Mouse (Mus musculus): ENCODE results near the gene Tmem206. TPM values are rescaled to one million over a fixed set of nuclear protein-coding genes. Genes with fewer than 3 reads are reported as not detected.
A peak's percentile ranks its signal among the peaks of the same experiment; 100 is the strongest.

Tmem206 gene
- polyA plus RNA-seq (2016; fragmentation: Nextera tagmentation; extraction: Ambion mirVana): 16.6 and 18.1 TPM in 2 replicates

DNA sequence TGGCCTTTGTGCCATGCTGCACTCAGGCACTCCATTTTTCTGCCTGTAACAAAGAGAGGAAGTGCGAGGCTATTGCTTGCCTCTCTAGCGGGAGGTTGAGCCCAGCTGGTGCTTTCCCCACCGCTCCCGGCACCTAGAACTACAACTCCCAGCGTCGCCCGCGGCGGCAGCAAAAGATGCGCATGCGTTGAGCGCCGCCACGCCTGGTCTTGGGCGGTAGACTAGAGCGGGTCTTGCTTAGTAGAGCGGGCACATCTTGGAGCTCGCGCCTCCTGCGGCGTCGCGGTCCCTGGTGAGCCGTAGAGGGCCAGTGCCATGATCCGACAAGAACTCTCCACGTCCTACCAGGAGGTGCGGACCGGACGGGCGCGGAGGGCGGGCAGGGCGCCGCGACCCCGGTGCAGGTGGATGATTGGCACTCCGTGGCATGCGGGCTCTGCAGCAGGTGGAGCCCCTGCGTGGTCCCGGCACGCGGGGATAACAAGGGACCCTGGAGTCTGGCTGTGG lies at the start of gene Tmem206:
Gene Tmem206 (plus strand): TSS at position 187 of the 507 bp plus-strand sequence.
- H3K27ac ChIP-seq (ENCODE audit: poor library complexity, severe bottlenecking): peak within 1 kb of the TSS; percentile 39; the same call in 1 of the 2 replicates
- under 1% methylated on average over 42 of the region's 42 CpGs for WGBS
- peak; percentile 94 for ATAC-seq (ENCODE audit: insufficient number of reproducible peaks, low FRiP score)

DNA sequence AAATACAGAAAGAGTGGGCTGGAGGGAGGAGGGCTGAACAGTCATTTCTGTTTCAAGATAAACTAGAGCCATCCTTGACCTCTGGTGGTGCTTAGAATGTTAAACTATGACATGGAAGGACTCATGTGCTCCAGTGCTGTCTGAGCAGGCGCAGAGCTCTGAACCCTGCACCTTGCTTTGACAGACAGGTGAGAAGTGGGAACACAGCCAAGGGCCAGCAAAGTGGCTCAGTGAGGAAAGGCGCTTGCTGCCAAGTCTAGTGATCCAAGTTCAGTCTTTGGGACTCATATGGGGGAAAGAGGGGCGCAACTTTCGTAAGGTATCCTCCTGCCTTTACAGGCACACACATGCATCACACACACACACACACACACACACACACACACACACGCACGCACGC lies 49.5 kb upstream of the Tmem206 start:
- H3K36me3 ChIP-seq: no peaks in the 10 kb centered on the region
- no peak overlapping the region for H3K4me2 ChIP-seq
- peaks cover 14% of the 10 kb centered on the region for H3K4me1 ChIP-seq (replicated peaks)
- H3K27me3 ChIP-seq (replicated peaks): no peaks in the 10 kb centered on the region; the same call in 1 of the 2 replicates
- no peak overlapping the region for H3K9ac ChIP-seq
- no peak for ATAC-seq (ENCODE audit: insufficient number of reproducible peaks, low FRiP score)
- 86% methylated on average over 7 of the region's 7 CpGs for WGBS
- H3K9me3 ChIP-seq (replicated peaks): no peaks in the 10 kb centered on the region
- H3K27ac ChIP-seq (ENCODE audit: poor library complexity, severe bottlenecking): no peak overlapping the region
- H3K4me3 ChIP-seq: no peak overlapping the region

More for the DNA sequence above, at the start of gene Tmem206:
- Histone ChIP-seq H3K4me2 (peak within 1 kb of the TSS; percentile 85), H3K9me3 (replicated peaks) (no peaks in the 10 kb centered on the region), H3K4me1 (replicated peaks) (peaks cover 26% of the 10 kb centered on the region), H3K4me3 (peak within 1 kb of the TSS; percentile 70), H3K36me3 (no peaks in the 10 kb centered on the region; the same call in none of the 2 replicates), H3K27me3 (replicated peaks) (no peaks in the 10 kb centered on the region), H3K9ac (peak within 1 kb of the TSS; percentile 87)

DNA sequence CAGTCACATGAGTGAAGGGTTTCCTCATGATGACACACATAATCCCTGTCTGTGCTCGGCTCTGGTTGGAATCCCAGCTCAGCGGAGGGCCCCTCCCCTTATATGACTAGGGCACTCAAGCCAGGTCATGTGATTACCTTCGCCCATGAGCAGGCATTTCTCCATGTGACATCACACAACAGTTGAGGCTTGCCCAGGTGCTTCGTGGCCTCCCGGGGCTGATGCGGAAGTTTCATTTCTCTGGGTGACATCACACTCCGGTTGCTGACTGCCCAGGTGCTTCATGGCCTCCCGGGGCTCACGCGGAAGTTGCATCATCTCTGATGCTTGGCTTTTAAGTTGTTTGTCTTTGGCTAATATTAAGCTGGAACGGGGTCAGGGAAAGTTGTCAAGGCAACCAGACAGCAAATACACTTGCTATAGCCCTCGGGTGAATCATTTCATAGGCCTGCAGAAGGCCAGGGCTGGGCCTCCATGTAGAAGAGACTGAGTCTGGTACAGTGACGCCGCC lies 48.1 kb upstream of the Tmem206 start:
- Histone ChIP-seq H3K4me3 (no peak overlapping the region), H3K9me3 (replicated peaks) (no peaks in the 10 kb centered on the region), H3K4me2 (no peak overlapping the region), H3K4me1 (replicated peaks) (peaks cover 14% of the 10 kb centered on the region), H3K36me3 (no peaks in the 10 kb centered on the region), H3K27ac (ENCODE audit: poor library complexity, severe bottlenecking) (no peak overlapping the region), H3K9ac (no peak overlapping the region), H3K27me3 (replicated peaks) (no peaks in the 10 kb centered on the region; the same call in 1 of the 2 replicates)
- ATAC-seq (ENCODE audit: insufficient number of reproducible peaks, low FRiP score): no peak; the same call in 1 of the 2 replicates
- 69% methylated on average over 14 of the region's 14 CpGs for WGBS

DNA sequence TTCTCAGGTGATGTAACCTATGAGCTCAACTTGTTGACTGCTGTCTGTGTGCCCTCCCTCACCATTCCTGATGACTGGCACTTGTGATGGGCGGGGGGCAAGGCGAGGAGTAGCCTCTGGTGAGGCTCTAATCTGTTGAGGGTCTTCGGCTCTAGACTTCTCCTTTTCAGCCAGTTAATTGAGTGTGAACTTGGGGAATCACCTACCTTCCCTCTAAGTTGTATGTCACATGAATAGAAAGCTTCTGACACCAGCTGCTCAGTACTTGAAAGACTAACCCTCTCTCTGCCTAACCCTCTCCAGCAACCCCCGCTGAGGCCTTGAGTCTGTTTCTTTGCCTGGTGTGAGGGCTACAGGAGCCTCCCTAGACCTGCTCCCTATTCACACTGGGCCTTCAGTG lies 47.4 kb upstream of the Tmem206 start:
- H3K4me1 ChIP-seq (replicated peaks): peaks cover 14% of the 10 kb centered on the region
- no peak overlapping the region for H3K27ac ChIP-seq (ENCODE audit: poor library complexity, severe bottlenecking)
- H3K27me3 ChIP-seq (replicated peaks): no peaks in the 10 kb centered on the region; the same call in 1 of the 2 replicates
- H3K4me2 ChIP-seq: no peak overlapping the region
- 76% methylated on average over 4 of the region's 4 CpGs for WGBS
- no peak overlapping the region for H3K9ac ChIP-seq
- no peaks in the 10 kb centered on the region for H3K9me3 ChIP-seq (replicated peaks)
- no peak for ATAC-seq (ENCODE audit: insufficient number of reproducible peaks, low FRiP score)
- no peaks in the 10 kb centered on the region for H3K36me3 ChIP-seq
- no peak overlapping the region for H3K4me3 ChIP-seq

DNA sequence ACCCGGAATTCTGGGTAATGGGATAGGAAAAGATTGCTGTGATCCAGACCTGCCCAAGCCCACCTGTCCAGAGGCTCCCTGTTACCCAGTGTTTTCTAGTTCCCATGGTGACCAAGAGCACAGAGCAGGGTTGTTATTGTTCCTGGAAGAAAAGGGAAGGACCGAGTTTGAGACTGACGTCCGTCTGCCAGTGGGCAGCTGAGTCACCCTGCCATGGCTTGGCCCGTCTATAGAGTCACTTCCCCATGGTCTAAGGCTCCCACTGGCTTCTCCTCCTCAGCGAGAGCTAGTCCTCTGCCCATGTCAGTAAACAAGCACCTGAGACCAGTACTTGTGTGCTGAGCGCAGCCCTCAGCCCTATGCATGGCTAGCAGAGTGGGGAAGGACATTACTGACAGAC lies 44.5 kb upstream of the Tmem206 start:
- Histone ChIP-seq H3K9me3 (replicated peaks) (no peaks in the 10 kb centered on the region), H3K4me1 (replicated peaks) (peaks cover 14% of the 10 kb centered on the region), H3K36me3 (no peaks in the 10 kb centered on the region), H3K4me3 (no peak overlapping the region), H3K9ac (no peak overlapping the region), H3K4me2 (no peak overlapping the region), H3K27ac (ENCODE audit: poor library complexity, severe bottlenecking) (no peak overlapping the region), H3K27me3 (replicated peaks) (no peaks in the 10 kb centered on the region; the same call in 1 of the 2 replicates)
- no peak for ATAC-seq (ENCODE audit: insufficient number of reproducible peaks, low FRiP score)
- WGBS: 68% methylated on average over 7 of the region's 7 CpGs

DNA sequence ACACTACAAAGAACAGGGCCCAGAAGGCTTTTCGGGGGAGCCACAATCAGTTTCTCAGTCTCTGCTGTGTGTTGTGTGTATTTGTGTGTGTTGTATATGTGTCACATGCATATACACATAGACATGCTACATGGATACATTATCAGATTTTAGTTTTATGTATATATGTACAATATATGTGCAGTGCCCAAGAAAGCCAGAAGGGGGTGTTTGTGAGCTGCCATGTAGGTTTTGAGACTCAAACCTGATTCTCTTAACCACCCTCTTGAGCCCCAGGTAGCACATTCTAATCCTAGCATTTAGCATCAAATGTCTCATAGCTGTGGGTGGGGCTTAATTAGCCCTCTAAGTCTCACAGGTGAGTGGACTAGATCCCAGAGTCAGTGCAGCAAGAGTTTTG lies 43.4 kb upstream of the Tmem206 start:
- Histone ChIP-seq H3K9ac (no peak overlapping the region), H3K4me2 (no peak overlapping the region), H3K36me3 (no peaks in the 10 kb centered on the region), H3K27me3 (replicated peaks) (no peaks in the 10 kb centered on the region), H3K4me1 (replicated peaks) (peaks cover 7% of the 10 kb centered on the region), H3K27ac (ENCODE audit: poor library complexity, severe bottlenecking) (no peak overlapping the region), H3K9me3 (replicated peaks) (no peaks in the 10 kb centered on the region), H3K4me3 (no peak overlapping the region)
- ATAC-seq (ENCODE audit: insufficient number of reproducible peaks, low FRiP score): no peak
- 88% methylated on average over 1 of the region's 1 CpGs for WGBS

DNA sequence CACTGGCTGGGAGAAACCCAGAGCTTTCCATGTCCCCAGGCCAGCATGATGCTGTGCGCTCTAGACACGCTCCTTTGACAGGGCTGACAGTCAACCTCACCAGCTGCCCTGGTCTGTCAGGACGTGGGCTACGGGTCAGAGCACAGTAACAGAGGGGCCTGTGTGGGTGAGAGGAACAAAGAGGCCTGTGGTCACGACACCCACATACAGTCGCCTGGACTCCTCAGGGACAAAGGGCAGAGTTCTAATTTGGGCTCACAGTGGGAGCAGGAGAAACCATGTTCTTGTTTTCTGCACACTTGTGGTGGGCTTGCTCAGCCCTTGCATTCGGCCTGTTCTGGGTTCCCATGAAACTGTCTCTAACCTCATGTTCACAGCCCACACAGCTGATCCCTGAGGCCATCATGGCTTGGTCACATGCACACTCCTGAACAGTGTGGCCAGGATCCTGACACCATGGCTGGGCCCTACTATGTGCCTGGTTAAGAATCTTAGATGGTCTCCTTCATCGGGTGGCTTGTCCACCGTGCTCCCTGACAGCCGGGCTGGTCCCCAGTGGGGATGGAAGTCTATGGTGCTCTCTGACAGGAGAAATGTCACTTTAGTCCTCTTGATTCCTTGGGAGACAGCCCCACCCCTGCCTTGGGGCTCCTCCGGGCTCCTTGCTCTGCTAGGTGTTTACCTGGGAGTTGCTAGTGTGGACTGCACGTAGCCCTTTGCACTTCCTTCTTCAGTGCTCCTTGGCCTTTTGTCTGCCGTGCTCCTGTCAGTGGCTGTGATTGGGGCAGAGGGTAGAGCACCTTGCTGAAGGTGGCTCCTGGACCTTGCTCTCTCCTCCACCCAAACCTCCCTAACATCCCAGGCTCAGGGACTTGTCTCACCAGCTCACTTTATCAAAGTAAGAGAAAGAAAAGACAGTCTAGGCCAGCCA lies 42.3 kb upstream of the Tmem206 start:
- H3K9ac ChIP-seq: no peak overlapping the region
- H3K4me2 ChIP-seq: no peak overlapping the region
- H3K27ac ChIP-seq (ENCODE audit: poor library complexity, severe bottlenecking): no peak overlapping the region
- ATAC-seq (ENCODE audit: insufficient number of reproducible peaks, low FRiP score): no peak
- H3K36me3 ChIP-seq: no peaks in the 10 kb centered on the region
- no peaks in the 10 kb centered on the region for H3K4me1 ChIP-seq (replicated peaks)
- no peak overlapping the region for H3K4me3 ChIP-seq
- WGBS: 83% methylated on average over 13 of the region's 13 CpGs
- no peaks in the 10 kb centered on the region for H3K9me3 ChIP-seq (replicated peaks)
- no peaks in the 10 kb centered on the region for H3K27me3 ChIP-seq (replicated peaks)

DNA sequence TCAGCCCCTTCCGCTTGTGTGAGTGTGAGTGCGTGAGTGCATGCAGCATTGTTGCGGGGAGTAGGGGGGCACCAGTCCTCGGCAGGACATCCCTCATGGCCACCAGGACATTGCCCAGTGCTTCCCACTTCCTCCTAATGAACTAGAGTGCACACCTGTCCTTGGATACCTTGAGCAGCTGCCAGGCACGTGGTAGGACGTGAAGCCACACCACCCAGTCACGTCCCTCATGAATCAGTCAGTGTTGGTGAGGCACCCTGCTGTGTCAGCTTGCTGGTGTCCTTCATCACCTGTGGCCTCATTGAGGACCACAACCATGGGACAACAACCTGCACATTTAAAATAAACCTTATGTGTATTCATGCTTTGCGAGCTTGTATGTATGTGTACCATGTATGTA lies 41.2 kb upstream of the Tmem206 start:
- no peak overlapping the region for H3K27ac ChIP-seq (ENCODE audit: poor library complexity, severe bottlenecking)
- WGBS: 84% methylated on average over 8 of the region's 8 CpGs
- no peak overlapping the region for H3K9ac ChIP-seq
- no peaks in the 10 kb centered on the region for H3K4me1 ChIP-seq (replicated peaks)
- no peaks in the 10 kb centered on the region for H3K27me3 ChIP-seq (replicated peaks)
- no peak for ATAC-seq (ENCODE audit: insufficient number of reproducible peaks, low FRiP score)
- H3K36me3 ChIP-seq: no peaks in the 10 kb centered on the region
- H3K4me2 ChIP-seq: no peak overlapping the region
- H3K9me3 ChIP-seq (replicated peaks): no peaks in the 10 kb centered on the region
- H3K4me3 ChIP-seq: no peak overlapping the region

DNA sequence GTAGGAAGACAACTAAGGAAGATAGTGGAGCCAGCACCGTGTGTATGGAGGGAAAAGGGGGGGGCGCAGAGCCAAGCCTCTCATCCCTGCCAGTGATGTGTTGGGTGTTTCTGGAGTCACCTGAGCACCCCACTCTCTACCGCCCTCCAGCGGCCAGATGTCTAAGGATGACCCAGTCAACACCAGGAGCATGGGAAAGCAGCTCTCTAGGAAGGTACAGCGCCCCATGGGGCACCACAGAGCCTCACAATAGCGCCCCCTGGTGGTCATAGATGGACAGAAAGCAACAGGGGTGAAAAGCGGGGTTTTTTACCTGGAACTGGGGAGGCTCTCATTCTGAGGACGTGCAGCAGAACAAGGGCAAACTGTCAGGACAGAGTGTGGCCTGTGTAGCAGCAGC lies 37.0 kb upstream of the Tmem206 start:
- Histone ChIP-seq H3K4me1 (replicated peaks) (no peaks in the 10 kb centered on the region), H3K9ac (no peak overlapping the region), H3K36me3 (no peaks in the 10 kb centered on the region), H3K4me2 (no peak overlapping the region), H3K4me3 (no peak overlapping the region), H3K27ac (ENCODE audit: poor library complexity, severe bottlenecking) (no peak overlapping the region), H3K27me3 (replicated peaks) (no peaks in the 10 kb centered on the region), H3K9me3 (replicated peaks) (no peaks in the 10 kb centered on the region)
- ATAC-seq (ENCODE audit: insufficient number of reproducible peaks, low FRiP score): peak; percentile 31; the same call in 1 of the 2 replicates
- 31% methylated on average over 8 of the region's 8 CpGs for WGBS

DNA sequence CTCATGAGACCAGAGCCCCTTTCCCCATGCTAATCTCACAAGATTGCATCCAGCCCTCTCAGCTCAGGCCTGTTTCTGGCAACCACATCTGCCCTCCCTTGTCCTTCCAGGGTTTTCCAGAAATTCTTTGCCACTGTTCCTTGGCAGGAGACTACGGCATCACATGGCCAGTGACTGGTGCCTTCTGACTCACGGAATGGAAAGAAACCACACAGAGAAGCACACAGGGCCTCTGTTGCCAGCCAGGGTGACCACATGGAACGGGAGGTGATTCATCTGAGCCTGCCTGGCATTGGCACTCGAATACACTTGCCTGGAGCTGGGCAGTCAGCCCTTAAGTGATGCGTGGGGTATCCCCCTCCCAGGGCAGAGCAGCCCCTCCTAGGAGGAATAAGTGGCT lies 33.4 kb upstream of the Tmem206 start:
- Histone ChIP-seq H3K9ac (no peak overlapping the region), H3K4me3 (no peak overlapping the region), H3K4me1 (replicated peaks) (peaks cover 25% of the 10 kb centered on the region), H3K4me2 (no peak overlapping the region), H3K36me3 (no peaks in the 10 kb centered on the region), H3K27me3 (replicated peaks) (no peaks in the 10 kb centered on the region), H3K27ac (ENCODE audit: poor library complexity, severe bottlenecking) (no peak overlapping the region), H3K9me3 (replicated peaks) (no peaks in the 10 kb centered on the region)
- 61% methylated on average over 5 of the region's 5 CpGs for WGBS
- no peak for ATAC-seq (ENCODE audit: insufficient number of reproducible peaks, low FRiP score)

DNA sequence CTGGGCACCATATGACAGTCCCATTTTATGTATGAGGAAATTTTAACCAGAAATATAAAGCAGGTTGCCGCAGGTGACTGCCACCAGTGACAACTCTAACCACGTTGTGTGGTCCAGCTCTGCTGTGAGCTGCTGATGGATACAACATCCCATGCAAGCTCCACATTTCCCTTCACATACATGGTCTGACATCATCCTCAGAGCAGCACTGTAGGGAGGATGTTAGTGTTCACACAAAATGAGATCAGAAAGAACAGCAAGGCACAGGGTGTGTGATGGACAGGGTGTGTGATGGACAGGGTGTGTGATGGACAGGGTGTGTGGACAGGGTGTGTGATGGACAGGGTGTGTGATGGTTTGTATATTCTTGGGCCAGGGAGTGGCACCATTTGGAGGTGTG lies 32.7 kb upstream of the Tmem206 start:
- no peaks in the 10 kb centered on the region for H3K36me3 ChIP-seq
- no peaks in the 10 kb centered on the region for H3K9me3 ChIP-seq (replicated peaks)
- no peak overlapping the region for H3K4me3 ChIP-seq
- no peak overlapping the region for H3K4me2 ChIP-seq
- no peak overlapping the region for H3K9ac ChIP-seq
- H3K27ac ChIP-seq (ENCODE audit: poor library complexity, severe bottlenecking): no peak overlapping the region
- no peak for ATAC-seq (ENCODE audit: insufficient number of reproducible peaks, low FRiP score)
- H3K27me3 ChIP-seq (replicated peaks): no peaks in the 10 kb centered on the region
- H3K4me1 ChIP-seq (replicated peaks): peaks cover 25% of the 10 kb centered on the region
- WGBS: 79% methylated on average over 2 of the region's 2 CpGs
